Mouse (Mus musculus) small intestine, adult 2 months (tissue): Measurements from ENCODE around the gene Map2k5.

Source experiments
- CTCF ChIP-seq: fragments of 200-500 bp; IDR thresholded peaks from 2 replicates; pipeline ENCODE4 v1.5.1; 2012; ENCODE audit warnings: low read depth, mild to moderate bottlenecking, control low read depth, inconsistent platforms, low read length, moderate library complexity, mixed read lengths; ENCODE audit not compliant: insufficient replicate concordance, insufficient read length; ENCODE audit errors: extremely low read depth
- POLR2A ChIP-seq: fragments of 200-500 bp; IDR thresholded peaks from 2 replicates; pipeline ENCODE4 v1.6.1; 2012; ENCODE audit warnings: low read depth, mild to moderate bottlenecking, control low read depth, inconsistent platforms, low read length, moderate library complexity

DNA sequence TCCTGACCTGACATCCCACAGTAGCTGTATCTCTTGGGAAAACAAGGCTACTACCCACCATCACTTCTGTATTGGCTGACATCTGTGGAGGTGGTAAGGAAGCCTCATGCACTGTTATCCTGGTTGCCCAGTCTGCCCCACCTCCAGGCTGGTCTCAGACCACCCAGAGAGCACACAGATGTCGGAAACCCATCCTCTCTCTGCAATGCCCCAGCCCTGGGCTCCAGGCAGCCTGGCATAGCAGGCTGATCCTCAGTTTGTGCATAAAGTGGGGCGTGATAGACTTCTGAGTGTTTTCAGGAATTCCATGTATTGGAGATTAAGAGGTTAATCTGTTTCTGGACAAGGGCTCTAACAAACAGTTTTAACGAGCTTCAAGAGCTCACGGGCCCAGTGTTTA, 182.2 kb downstream of the Map2k5 start:
- TF ChIP-seq CTCF (no peak), POLR2A (no peak)
